Mouse (Mus musculus) cerebellum, postnatal 4 days (tissue): ENCODE measurements around the gene Inpp5k.

Experiments used
- DNase-seq, 2 experiments: peaks; one replicate each; pipeline ENCODE4 v3.0.0; 2022; ENCODE audit warnings: low spot score in 2 of 2, mixed read lengths in 1 of 2

Inpp5k gene

DNA sequence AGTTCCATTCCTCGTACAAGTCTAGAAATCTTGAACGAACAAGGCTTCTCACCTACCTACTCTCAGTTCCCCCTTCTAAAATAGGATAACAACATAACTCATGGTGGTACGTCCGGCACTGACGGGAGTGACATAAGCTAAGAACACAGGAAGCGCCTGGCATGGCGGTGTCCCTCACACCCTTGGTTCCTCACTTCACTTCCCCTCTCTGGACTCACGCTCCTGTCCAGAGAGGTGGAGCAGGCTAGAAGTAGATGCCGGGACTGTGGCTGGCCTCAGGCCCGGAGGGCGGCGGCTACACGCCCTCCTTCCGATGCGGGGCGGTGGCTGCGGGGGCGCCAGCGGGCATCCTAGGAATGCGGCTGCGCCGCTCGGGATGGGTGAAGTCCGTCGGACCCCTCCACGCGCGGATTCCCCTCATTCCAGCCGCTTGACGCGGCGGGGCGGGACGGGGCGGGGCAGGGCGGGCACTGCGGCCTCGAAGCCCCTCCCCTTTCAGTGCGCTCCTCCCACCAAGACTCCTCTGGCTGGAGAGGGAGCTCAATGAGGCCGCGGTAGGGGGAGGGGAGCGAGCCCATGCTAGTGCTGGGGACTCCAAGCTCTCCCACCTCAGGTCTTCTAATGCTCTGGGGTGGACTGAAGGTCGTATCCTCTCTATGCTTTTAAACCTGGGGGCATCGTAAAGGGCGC lies 23.1 kb downstream of the Inpp5k start:
- DNase-seq: peak; percentile 38 to 52

DNA sequence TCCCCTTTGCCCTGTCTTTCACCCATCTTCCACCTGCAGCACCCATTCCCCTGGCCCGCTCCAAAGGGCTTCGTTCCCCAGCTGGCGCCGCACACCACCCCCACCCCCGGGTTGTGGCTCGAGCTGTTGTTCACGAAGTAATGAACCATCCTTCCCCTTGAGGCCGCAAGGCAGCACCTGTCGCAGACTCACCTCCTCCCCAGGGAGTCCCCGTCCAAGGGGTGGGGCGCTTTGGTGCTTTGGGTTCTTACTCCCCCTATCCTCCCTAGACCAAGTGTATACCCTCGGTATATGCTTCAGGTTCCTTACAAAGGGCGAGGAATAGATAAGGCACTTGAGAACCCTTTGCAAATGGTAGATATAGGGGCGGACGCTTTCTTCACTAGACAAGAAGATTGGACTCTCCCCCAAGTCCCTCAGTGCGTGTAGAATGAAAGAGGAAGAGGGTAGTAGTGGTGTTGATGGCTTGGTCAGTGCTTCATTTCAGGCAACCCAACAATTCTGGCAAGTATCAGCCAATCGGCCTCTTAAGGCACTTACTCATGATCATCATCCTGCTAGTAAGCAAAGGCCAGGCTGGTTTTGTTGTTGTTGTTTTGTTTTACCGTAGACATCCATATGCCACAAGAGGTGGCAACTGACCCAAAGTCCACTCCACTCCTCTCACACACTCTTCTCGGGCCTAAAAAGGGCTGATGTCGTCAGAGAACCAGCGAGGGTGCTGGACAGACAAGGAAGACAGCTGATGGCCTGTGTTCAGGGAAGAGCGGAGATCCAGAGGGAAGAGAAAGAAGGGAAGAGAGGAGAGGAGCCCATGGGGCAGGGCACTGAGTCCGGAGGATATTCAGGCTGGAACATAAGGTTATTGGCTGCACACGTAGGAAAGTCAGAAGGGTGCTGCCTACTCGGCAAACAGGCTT lies 23.9 kb downstream of the Inpp5k start:
- DNase-seq: no peak

DNA sequence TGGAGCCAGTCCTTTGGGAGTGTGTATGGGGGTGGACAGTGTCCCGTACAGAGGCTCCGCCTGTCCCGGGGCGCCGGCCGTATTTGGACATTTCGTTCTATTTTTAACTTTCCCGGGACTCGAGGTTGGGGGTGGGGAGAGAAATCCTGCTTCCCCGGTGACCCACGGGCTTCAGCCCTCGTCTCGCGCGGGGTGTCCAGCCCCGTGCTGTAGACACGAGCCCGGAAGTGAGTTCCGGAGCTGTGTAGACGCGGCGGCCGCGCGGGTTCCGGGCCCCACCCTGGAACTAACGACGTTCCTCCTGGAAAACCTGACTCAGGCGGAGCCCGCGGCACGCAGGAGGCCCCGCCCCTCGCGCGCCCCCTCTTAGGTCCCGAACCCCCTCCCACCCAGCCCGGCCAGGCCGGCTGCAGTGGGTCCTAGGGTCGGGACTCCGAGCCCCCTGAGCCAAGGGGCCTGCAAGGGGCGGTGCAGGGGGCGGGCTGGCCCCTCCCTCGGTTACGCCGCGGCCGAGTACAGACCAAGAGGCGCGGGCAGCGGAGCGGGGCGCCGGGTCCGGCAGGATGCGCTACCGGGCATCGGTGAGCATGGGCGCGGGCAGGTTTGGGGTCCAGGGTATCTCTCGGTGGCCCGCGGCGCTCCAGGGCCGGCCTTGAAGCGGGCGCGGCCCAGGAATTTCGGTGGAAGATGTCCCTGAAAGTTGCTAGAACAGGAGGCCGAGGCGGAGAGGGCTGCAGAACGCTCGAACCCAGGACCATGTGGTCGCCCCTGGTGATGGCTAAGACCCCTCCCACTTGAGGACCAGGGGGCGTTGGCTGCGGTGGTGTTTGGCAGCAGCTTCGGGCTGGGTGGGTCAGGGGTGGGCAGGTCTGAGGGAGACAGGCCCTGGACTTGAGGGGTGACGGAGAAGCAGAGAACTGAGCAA lies 25.1 kb downstream of the Inpp5k start:
- peak in 1 of 2 experiments; percentile 26 for DNase-seq

DNA sequence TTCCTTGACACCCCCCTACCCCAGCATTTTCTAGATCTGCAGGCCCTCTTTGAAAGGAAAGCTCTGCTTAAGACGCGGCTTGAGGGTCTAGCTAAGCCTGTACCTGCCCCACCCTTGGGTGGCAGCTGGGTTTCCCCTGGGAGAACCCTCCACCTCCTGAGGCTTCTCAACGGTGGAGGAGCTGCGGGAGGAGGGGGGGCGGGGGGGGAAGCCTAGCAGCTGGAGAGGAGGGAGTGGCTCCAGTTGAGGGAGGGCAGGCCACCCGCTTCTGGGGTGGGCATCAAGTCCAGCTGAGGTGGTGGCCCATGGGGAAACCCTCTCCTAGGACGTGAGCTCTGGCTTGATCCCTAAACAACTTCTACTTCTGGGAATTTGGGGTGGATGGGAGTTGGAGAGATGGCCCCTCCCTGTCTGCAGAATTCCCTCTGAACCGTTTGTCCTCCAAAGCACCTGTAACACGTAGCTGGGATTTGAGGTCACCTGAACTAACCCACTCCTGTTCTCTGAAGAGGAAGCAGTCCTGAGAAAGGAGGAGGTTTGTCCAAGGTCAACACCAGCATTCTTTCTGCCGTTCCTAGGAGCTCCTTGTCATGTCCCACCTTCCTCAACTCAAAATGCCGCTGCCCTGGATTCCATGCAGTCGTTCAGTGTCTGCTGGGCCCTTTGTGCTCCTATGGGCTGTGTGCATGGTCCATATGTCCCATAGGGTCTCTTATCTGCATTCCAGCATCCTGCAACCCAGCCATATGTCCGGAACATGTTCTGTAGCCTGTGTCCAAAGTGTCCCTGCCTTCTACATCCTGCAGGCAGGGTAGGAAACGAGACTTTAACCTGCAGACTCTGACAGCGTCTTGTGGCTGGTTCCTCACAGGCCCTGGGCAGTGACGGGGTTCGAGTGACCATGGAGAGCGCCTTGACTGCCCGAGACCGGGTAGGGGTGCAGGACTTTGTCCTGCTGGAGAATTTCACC lies 26.1 kb downstream of the Inpp5k start:
- DNase-seq: no peak

DNA sequence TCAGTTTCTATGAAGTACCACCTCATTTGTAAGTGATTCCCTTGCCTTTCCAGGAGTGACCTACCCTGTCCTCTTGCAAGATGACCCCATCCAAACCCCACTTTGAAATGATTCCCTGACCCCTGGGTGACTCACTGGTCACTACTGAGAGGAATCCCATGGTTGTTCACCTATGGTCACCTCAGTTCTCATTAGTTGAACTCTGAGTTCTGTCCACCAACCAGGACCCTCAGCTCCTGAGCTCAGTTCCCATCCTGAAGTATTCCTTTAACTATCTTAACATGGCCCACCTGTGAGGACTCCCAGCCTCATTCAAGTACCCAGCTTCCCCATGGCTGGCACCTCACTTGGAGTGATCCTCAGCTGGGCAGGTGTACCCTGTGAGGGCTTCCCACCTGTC lies 27.1 kb downstream of the Inpp5k start:
- DNase-seq: no peak

DNA sequence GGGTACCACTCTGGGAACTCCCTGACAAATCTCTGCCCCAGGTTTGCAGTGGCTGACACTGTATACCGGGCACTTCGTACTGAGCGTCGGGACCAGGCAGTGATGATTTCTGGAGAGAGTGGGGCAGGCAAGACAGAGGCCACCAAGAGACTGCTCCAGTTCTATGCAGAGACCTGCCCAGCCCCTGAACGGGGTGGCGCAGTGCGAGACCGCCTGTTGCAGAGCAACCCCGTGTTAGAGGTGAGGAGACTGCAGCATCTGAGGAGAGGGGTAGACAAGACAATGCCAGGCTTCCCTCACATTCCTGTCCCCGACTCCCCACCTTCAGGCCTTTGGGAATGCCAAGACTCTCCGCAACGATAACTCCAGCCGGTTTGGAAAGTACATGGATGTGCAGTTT lies 27.5 kb downstream of the Inpp5k start:
- DNase-seq: no peak

DNA sequence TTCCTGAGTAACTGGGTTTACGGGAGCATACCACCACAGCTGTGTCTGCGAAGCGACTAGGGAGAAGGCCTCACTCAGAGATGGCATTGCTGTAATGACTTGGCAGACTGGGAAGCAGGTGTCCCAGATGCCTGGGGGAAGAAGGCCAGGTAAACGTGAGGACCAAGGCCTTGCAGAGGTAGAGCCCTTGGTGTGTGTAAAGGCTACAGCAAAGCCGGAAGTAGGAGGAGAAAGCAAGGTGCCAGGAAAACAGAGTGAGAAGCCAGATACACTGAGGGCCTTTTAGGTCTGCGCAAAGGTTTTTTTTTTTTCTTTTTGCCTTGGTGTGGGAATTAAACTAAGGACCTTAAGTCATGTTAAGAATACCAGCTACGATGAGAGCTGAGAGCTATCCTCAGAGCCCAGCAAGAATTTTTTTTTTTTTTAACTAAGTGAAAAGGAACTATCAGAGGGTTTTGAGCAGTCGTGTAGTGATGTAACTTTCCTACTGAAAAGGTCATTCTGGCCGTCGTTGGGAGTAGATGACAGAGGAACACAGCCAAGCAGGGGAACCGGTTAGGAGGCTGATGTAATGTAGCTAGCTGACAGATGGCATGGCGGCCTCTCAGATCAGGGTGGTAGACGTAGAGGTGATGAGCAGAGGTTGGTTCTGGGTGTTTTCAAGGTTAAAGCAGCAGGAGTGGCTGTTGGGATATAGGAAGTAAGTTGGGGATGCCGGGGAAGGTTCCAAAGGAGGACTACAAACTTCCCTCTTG lies 28.4 kb downstream of the Inpp5k start:
- DNase-seq: no peak

DNA sequence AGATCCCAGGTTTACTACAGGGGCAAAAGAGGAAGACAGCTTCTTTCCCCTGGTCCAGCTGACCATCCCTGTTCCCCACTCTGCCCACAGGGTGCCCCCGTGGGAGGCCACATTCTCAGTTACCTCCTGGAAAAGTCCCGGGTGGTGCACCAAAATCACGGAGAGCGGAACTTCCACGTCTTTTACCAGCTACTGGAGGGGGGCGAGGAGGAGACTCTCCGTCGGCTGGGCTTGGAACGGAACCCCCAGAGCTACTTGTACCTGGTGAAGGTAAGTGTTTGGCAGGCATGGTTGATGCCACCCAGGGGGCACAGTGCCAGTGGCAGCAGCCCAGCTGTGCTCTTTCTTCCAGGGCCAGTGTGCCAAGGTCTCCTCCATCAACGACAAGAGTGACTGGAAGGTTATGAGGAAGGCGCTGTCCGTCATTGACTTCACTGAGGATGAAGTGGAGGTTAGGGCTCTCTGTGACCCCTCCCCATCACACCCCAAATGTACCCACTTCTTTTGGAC lies 29.3 kb downstream of the Inpp5k start:
- no peak for DNase-seq

DNA sequence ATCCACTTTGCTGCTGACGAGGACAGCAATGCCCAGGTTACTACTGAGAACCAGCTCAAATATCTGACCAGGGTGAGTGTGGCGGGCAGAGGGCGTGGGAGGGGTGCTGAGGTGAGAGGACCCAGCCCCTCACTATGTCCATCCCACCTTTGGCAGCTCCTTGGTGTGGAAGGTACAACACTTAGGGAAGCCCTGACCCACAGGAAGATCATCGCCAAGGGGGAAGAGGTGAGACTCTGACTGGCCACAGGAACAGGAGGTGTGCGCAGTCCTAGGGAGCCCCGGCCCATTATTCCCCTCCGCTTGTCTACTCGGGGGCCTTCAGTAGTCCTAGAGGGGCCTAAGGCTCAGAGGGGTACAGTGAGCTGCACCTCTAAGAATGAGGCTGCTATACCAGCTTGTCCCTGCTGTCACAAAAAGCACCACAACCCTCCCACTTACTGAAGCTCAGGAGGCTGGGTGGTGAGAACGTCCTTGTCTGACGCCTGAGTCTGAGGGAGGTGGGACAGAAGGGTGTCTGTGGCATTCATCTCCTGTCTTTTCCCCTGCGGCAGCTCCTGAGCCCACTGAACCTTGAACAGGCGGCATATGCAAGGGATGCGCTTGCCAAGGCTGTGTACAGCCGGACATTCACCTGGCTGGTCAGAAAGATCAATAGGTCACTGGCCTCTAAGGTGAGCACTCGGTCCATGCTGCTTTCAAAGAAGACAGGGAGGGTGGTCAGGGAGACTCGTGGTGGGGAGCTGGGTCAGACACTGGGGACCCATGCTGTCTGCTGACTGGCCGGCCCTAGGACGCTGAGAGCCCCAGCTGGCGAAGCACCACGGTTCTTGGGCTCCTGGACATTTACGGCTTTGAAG lies 30.4 kb downstream of the Inpp5k start:
- no peak for DNase-seq

DNA sequence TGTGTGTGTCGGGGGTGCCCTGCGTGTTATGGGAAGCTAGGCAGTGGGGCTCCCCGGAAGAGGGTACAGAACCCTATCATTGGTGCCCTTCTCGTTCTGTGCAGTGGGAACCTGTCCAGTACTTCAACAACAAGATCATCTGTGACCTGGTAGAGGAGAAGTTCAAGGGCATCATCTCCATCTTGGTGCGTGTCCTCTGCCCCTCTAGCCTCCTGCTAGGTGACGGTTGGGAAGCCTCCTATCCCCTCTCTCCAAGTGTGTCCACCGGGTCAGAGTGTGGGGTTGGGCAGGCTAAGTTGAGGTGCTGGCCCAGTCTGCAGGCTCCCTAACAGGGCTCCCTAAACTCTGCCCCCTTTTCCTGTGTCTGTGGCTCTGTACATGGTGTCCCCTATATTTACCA lies 31.3 kb downstream of the Inpp5k start:
- no peak for DNase-seq

DNA sequence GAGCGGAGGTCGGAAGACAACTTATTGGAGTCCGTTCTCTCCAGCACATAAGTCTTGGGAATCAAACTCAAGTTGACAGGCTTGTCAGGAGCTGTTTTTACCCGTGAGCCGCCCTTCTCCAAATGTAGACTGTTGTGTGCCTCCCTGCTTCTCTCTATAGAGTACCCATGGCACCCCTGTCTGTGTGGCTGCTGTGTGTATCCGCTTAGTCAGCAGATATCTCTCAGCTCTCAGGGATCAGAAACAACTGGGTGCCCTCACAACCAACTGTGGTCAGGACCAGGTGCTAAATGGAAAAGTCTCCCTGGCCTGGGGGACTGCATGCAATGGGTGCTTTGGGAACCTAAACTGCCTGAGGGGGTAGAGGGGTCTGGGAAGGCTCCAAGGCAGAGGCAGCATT lies 35.5 kb downstream of the Inpp5k start:
- no peak for DNase-seq

DNA sequence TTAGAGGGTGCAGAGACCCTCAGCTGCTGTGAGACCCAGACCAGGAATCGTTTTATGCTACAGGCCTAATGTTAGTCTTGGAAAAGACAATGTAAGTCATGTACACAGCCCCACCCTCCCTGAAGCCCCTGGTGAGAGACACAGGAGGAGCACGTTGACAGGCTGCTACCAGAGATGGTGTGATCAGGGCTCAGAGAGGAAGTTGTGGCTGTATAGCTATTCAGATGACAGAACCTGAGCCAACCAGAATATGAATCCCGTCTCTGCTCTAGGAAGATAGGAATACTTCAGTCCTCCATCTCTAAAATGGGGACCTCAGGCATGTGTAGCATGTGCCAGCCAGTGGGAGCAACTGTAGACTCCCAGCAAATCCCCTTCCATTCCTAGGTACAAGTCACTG lies 37.8 kb downstream of the Inpp5k start:
- DNase-seq: no peak

DNA sequence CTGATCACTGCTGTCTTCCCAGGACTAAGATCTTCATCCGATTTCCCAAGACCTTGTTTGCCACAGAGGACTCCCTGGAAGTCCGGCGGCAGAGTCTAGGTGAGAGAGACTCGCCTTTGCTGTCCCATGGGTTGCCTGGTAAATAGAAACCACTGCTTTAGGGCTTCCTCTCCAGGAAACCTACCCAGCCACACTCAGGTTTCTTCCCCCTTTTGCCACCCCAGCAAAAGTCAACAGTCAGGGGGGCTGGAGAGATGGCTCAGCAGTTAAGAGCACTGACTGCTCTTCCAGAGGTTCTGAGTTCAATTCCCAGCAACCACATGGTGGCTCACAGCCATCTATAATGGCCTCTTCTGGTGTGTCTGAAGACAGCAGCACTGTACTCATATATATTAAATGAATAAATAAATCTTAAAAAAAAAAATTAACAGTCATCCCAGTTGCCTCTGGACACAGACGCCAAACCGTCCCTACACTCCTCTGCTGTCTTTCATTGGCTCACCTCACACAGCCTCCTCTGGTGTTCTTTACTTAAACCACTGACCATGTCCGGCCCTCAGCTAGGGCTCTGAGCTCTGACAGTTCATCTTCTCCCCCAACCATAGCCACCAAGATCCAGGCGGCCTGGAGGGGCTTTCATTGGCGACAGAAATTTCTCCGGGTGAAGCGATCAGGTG lies 38.5 kb downstream of the Inpp5k start:
- DNase-seq: no peak

DNA sequence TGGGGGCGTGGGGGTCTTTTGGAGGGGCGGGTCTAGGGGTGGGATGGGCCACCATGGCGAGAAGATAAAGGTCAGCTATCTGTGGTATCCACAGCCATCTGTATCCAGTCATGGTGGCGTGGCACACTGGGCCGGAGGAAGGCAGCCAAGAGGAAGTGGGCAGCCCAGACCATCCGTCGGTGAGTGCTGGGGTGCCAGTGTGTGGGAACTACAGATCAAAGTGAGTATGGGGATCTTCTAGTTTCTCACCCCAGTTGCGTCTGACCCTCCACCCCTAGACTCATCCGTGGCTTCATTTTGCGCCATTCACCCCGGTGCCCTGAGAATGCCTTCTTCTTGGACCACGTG lies 39.0 kb downstream of the Inpp5k start:
- no peak for DNase-seq

DNA sequence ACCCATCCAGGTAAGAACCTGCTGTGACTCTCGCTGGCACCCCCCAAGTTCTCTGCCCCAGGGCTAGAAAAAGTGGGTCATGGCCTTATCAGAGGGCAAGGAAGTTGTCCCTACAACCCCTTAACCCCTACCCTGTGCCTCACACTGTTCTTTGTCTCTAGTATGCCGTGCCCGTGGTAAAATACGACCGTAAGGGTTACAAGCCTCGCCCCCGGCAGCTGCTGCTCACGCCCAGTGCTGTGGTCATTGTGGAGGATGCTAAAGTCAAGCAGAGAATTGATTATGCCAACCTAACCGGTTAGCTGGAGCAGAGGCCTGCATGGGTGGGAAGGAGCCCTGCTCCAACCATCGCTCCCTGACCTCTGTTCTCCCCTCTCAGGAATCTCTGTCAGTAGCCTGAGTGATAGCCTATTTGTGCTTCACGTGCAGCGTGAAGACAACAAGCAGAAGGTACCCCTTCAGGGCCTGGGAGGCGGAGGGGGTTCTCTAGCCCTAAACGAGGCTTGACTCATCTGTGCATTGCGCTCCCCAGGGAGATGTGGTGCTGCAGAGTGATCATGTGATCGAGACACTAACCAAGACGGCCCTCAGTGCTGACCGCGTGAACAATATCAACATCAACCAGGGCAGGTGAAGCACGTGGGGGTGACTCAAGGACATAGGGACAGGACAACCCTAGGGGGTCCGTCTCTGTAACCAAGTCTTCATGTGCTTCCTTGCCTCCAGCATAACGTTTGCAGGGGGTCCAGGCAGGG lies 40.8 kb downstream of the Inpp5k start:
- no peak for DNase-seq

DNA sequence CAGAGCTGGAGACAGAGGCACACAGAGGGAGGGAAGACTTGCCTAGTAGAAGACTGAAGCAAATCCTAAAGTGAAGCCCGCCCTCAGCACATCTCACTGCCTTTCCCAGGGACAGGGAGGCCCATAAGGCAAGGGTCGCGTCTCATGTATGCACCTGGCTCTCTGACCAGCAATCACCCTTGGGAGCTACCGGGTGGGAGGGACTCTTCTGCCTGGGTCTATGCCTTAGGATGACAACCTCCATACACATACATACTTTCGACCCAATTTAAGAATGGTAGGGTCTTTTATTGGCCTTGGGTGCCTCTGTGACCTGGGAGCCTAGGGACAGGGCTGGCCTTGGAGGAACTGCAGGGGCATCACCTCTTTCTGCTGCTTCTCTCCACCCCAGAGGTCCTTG lies 42.6 kb downstream of the Inpp5k start:
- no peak for DNase-seq

DNA sequence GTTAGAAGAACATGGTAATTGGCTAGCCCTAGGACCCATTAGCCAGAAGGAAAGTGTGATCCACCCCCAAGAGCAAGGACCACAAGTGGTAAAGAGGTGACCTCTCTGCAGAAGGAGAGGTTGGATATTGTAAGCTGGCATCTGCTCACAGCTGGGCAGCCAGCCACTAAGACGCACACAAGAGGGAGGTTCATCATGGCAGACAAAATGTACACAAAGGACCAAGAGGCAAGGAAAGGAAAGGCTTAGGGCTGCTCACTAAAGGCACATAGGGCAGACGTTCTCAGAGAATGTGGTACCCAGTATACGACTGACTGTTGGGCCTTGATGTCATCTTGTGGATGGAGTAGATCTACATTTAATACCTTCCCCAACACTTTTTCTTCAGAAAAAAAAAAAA lies 44.1 kb downstream of the Inpp5k start:
- DNase-seq: no peak
